Mouse (Mus musculus) neural tube, embryonic 12.5 days (tissue): Measurements from ENCODE around the gene Cd247. TPM values are rescaled to one million over a fixed set of nuclear protein-coding genes. Genes with fewer than 3 reads are reported as not detected.

Experiments used
- ATAC-seq: fragments of 200-750 bp; cut with Nextera tagmentation; 2 replicates; pipeline ENCODE4 v1.8.0; 2017; ENCODE audit warnings: low read depth, mild to moderate bottlenecking, moderate TSS enrichment, moderate library complexity; ENCODE audit not compliant: low FRiP score
- H3K27ac ChIP-seq: fragments of 300-500 bp; sonication (generic); 2 replicates; pipeline ENCODE4 v1.5.1; 2016
- H3K27me3 ChIP-seq: fragments of 300-500 bp; sonication (generic); replicated peaks from 2 replicates; pipeline ENCODE4 v1.6.1; 2016; ENCODE audit warnings: mild to moderate bottlenecking
- H3K36me3 ChIP-seq: fragments of 300-500 bp; sonication (generic); 2 replicates; pipeline ENCODE4 v1.6.1; 2016; ENCODE audit warnings: mild to moderate bottlenecking
- H3K4me1 ChIP-seq: fragments of 300-500 bp; sonication (generic); 2 replicates; pipeline ENCODE4 v1.6.1; 2016
- H3K4me2 ChIP-seq: fragments of 300-500 bp; sonication (generic); replicated peaks from 2 replicates; pipeline ENCODE4 v1.6.1; 2016; ENCODE audit warnings: mild to moderate bottlenecking
- H3K4me3 ChIP-seq: fragments of 300-500 bp; sonication (generic); 2 replicates; pipeline ENCODE4 v1.5.1; 2016
- H3K9ac ChIP-seq: fragments of 300-500 bp; sonication (generic); 2 replicates; pipeline ENCODE4 v1.6.1; 2016; ENCODE audit warnings: mild to moderate bottlenecking
- H3K9me3 ChIP-seq: fragments of 300-500 bp; sonication (generic); 2 replicates; pipeline ENCODE4 v1.6.1; 2016; ENCODE audit warnings: mild to moderate bottlenecking
- WGBS: fragments of 180-500 bp; shearing (Covaris S2); methylation state at CpG from one replicate; pipeline ENCODE4 v1.1.7; 2016; 5-methylcytosine and 5-hydroxymethylcytosine counted together
- polyA plus RNA-seq: library from polyadenylated mRNA; unstranded; fragments of >200 nt; fragmentation: Nextera tagmentation; extraction: Ambion mirVana; gene quantifications from 2 replicates; pipeline ENCODE4 v1.2.1, GENCODE M21; 2016

Cd247 gene
- polyA plus RNA-seq, 1 experiment from 2014 or later, result 1.2 TPM

DNA sequence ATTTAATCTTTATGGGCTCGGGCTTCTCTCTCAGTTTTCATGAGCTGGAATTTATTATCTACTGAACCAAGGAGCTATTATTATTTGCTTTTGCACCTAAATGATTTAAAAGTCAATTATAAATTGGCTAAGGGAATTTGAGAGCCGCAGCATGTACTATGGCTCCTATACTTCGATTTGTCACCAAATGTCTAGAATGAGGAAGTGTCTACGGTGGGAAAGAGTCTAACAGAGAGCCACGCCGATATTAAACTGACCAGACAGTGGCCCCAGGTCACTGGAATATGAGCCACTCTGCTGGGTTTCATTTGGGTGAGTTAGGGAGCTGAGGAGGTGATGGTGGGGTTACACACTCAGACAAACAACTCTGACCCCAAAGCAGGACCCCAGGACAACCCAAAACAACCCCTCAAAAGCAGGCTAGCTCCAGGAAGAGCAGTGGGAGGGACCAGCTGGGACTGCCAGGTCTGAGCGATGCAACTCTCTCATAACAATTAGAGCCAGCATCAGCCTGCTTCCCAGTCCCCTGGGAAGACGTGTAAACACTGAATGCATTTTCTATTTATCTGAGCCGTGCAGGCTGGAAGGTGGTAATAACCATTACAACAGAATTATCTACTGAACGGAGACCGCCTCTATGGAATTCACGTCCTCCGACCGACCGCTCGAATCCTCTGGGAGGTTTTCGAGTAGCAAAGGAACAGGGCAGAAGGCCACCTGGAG is 45.6 kb downstream of the Cd247 start:
- Histone ChIP-seq H3K4me2 (peak overlapping the region; percentile 46), H3K4me3 (no peak overlapping the region), H3K9me3 (no peaks in the 10 kb centered on the region), H3K27ac (peak overlapping the region; percentile 47; the same call in 1 of the 2 replicates), H3K36me3 (no peaks in the 10 kb centered on the region), H3K27me3 (peaks cover 2% of the 10 kb centered on the region; the same call in 1 of the 2 replicates), H3K4me1 (peaks cover 37% of the 10 kb centered on the region), H3K9ac (no peak overlapping the region)
- peak; percentile 85 for ATAC-seq
- 17% methylated on average over 17 of the region's 17 CpGs for WGBS

DNA sequence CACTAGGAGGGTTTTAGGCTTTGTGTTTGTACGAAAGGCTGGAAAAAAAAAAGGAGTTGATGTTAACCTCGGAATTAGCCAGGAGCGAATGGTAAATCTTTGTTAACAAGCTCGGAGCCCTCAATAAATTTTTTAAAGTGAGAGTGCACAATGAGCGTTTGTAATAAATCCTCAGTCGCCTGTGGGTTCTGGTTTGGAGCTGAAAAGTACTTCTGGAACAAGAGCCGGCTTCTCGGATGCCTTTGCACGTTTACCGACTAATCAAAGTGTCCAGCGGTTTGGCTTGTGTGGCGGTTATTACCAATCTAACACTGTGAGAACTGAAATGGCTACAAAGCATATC is 46.1 kb downstream of the Cd247 start:
- no peak overlapping the region for H3K9ac ChIP-seq
- H3K9me3 ChIP-seq, result no peaks in the 10 kb centered on the region
- H3K27ac ChIP-seq, result peak overlapping the region; percentile 47
- peaks cover 7% of the 10 kb centered on the region; the same call in 1 of the 2 replicates for H3K27me3 ChIP-seq
- H3K4me3 ChIP-seq, result no peak overlapping the region
- H3K4me2 ChIP-seq, result peak overlapping the region; percentile 46
- 12% methylated on average over 12 of the region's 12 CpGs for WGBS
- H3K36me3 ChIP-seq, result no peaks in the 10 kb centered on the region
- peaks cover 37% of the 10 kb centered on the region for H3K4me1 ChIP-seq
- ATAC-seq, result no peak

DNA sequence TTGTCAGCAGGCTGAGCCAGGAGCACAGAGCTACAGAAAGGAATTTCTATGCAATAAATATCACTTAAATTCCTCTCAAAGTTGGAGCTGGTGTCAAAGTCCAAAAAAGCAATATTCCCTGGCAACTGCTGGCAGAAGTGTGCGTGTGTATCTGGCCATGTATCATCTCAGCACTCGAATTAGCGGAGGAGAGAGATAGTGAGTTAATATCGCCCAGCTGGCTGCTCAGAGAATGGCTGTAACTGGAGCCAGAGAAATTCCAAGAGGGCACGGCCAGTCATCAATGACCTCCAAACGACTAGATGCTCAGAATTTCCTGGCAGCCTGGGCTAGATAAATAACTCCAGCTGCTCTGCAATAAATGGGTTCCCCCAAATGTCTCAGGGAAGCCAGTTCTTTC is 48.0 kb downstream of the Cd247 start:
- ATAC-seq, result no peak
- Histone ChIP-seq H3K36me3 (no peaks in the 10 kb centered on the region), H3K4me2 (no peak overlapping the region), H3K9me3 (no peaks in the 10 kb centered on the region), H3K4me3 (no peak overlapping the region), H3K9ac (no peak overlapping the region), H3K27me3 (peaks cover 24% of the 10 kb centered on the region), H3K4me1 (peaks cover 46% of the 10 kb centered on the region), H3K27ac (no peak overlapping the region)
- 16% methylated on average over 6 of the region's 6 CpGs for WGBS

DNA sequence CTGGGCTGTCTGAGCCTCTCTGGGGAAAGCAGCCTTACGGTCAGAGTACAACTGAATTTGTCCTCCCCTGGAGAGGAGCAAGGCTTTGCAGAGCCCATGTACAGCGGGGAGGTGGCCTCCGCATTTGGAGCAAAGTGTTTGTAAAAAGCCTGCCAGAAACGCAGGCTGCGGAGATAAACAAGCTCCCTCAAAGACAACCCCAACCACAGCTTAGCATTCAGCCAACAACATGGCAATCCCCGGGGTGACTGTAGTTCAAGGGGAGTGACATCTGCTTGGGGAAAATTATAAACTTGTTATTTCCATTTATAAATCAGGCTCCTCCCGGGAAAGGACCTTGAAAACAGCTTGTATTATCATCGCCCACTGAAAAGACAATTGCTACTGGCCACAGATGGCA is 49.1 kb downstream of the Cd247 start:
- Histone ChIP-seq H3K9me3 (no peaks in the 10 kb centered on the region), H3K27me3 (peaks cover 33% of the 10 kb centered on the region), H3K27ac (peak overlapping the region; percentile 38), H3K4me3 (no peak overlapping the region), H3K9ac (no peak overlapping the region), H3K4me1 (peaks cover 49% of the 10 kb centered on the region), H3K36me3 (no peaks in the 10 kb centered on the region), H3K4me2 (no peak overlapping the region)
- WGBS, result 30% methylated on average over 8 of the region's 8 CpGs
- ATAC-seq, result no peak

DNA sequence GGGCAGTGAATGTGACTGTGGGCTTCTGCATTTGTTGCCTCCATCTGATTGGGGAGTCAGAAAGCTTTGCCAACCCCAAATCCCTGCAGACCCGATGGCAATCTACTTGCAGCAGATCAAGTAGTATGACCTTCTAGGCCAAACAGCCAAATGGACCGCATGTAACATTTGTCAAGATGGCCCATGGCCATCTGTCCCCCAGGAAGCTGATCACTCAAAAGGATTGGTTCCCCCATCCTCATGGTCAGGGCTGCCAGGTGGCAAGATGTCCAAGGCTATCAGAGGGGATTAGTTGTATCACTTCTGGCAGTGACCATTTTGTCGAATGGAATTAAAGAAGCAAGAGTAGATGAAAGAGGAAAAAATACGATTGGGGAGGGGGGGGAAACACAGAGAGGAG is 50.7 kb downstream of the Cd247 start:
- H3K4me1 ChIP-seq, result peaks cover 40% of the 10 kb centered on the region
- no peak overlapping the region for H3K4me2 ChIP-seq
- 84% methylated on average over 4 of the region's 4 CpGs for WGBS
- H3K4me3 ChIP-seq, result no peak overlapping the region
- no peaks in the 10 kb centered on the region for H3K36me3 ChIP-seq
- H3K27me3 ChIP-seq, result peaks cover 48% of the 10 kb centered on the region
- ATAC-seq, result no peak
- no peak overlapping the region for H3K27ac ChIP-seq
- no peaks in the 10 kb centered on the region for H3K9me3 ChIP-seq
- H3K9ac ChIP-seq, result no peak overlapping the region

DNA sequence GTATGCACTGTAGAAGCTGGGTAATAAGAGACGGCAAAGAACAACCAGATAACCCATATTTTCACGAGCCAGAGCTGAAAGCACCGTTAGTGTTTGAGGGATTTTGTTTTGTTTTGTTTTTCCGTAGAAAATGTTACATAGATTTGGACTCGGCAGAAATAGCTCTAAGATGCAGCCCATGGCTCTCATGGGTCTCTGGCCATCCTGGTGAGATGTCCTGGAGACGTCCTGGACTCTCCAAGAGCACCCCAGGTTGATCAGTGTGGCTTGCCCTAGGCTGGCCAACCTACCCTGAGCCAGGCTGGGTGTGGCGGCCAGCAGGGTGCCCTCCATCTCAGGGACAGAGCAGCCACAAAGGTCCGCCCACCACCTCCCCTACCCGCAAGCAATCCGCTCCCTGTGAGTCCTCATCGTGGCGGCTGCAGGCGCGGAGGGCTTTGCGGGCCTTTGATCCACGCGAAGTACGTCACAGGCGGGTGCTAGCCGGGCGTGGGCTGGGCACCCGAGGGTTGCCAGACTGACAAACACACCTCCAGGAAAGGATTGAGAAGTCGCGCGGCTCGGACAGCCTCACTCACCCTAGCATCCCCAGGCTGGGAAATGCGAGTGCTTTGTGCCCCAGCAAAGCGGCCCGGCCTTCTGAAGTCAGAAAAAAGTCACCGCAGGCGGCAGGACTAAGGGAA is 52.2 kb downstream of the Cd247 start:
- ATAC-seq, result no peak
- H3K4me1 ChIP-seq, result peaks cover 48% of the 10 kb centered on the region
- 11% methylated on average over 31 of the region's 31 CpGs for WGBS

DNA sequence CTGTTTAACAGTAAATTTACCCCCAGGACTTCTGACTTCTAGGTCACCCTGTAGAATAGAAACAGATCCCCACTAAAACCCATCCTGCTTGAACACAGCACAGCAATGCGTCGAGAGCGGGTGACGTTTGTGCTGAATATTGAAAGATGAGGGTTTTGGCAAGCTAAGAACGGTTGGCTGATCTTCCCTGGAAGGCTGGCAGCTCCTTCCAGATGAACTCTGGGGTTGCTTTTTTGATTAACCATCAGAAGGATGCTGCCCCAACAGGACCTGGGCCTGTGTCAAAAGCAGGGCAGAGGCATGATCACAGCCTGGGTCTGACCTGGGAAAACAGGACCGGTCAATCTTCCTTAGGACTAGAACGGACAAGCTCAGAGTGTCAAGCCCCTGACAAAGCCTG is 53.7 kb downstream of the Cd247 start:
- Histone ChIP-seq H3K27ac (no peak overlapping the region), H3K27me3 (peaks cover 65% of the 10 kb centered on the region), H3K9ac (no peak overlapping the region), H3K36me3 (no peaks in the 10 kb centered on the region), H3K4me1 (peaks cover 38% of the 10 kb centered on the region), H3K9me3 (no peaks in the 10 kb centered on the region), H3K4me3 (no peak overlapping the region), H3K4me2 (no peak overlapping the region)
- no peak for ATAC-seq
- WGBS, result 56% methylated on average over 7 of the region's 7 CpGs

More for the DNA sequence above, 52.2 kb downstream of the Cd247 start:
- Histone ChIP-seq H3K36me3 (no peaks in the 10 kb centered on the region), H3K27ac (no peak overlapping the region), H3K9me3 (no peaks in the 10 kb centered on the region), H3K4me3 (peak overlapping the region; percentile 31), H3K4me2 (peak overlapping the region; percentile 67), H3K9ac (peak overlapping the region; percentile 56), H3K27me3 (peaks cover 55% of the 10 kb centered on the region)

DNA sequence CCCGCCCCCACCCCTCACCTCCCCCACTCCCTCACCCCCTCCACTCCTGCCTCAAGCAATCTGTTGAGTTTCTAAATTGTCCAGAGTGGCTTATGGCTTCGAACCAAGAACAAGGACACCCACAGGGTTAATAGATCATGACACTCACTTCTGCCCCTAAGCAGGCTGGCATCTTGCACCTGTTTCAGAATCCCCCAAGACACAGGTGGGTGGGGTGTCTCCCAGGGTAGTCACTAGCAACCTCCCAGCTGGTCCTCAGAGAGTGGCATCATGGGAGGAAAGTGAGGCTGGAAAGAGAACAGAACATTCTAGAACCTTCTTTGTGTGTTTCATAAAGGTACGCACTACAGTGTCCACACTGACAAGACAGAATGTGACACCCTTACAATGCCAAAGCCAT is 55.1 kb downstream of the Cd247 start:
- peaks cover 30% of the 10 kb centered on the region for H3K4me1 ChIP-seq
- no peaks in the 10 kb centered on the region for H3K36me3 ChIP-seq
- H3K9me3 ChIP-seq, result no peaks in the 10 kb centered on the region
- WGBS, result 49% methylated on average over 3 of the region's 3 CpGs
- no peak for ATAC-seq
- no peak overlapping the region for H3K9ac ChIP-seq
- H3K4me2 ChIP-seq, result no peak overlapping the region
- H3K27ac ChIP-seq, result no peak overlapping the region
- H3K4me3 ChIP-seq, result no peak overlapping the region
- peaks cover 65% of the 10 kb centered on the region for H3K27me3 ChIP-seq

DNA sequence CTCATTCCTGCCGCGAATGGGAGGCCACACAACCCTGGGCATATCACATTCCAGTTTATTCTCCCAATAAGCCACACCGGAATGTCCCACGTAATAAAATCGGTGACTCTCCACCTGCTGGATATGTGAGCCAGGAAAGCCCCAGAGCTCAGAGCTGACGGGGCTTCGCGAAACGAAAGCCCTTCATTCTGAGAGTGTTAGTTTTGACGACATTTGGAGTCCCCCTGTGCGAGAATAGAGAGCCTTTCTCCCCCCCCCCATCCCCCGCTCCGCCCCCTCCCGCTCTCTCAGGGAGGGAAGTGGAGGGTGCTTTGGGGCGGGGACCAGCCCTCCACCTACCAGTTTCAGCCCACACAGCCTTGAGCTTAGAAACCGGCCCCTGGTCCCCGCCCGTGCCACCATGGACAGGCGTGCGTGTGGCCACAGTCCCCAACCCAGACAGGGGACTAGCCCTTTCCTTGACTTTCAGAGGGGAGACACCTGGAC is 56.0 kb downstream of the Cd247 start:
- H3K4me3 ChIP-seq, result peak overlapping the region; percentile 45
- no peaks in the 10 kb centered on the region for H3K36me3 ChIP-seq
- no peak overlapping the region for H3K27ac ChIP-seq
- WGBS, result 2% methylated on average over 20 of the region's 20 CpGs
- peak; percentile 62 for ATAC-seq
- peaks cover 30% of the 10 kb centered on the region for H3K4me1 ChIP-seq
- H3K9ac ChIP-seq, result peak overlapping the region; percentile 56
- H3K9me3 ChIP-seq, result no peaks in the 10 kb centered on the region
- H3K27me3 ChIP-seq, result peaks cover 59% of the 10 kb centered on the region
- H3K4me2 ChIP-seq, result peak overlapping the region; percentile 97

DNA sequence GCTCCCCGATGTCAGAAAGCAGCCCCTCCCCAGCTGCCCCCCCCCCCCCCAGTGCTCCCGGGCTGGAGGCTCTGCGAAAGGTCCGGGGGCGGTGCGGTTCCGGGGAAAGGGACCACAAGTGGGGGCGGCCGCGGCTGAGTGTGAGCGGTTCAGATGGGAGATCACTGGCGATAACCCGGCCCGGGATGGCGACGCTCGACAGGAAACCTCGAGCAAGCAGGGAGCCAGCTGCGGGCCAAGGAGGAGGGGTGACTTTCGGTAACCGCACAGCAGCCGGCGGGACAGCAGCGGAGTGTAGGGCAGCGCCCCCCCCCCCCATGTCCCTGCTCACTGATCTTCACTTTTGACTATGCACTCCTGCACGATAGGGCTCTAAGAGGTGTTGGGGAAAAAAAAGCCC is 56.5 kb downstream of the Cd247 start:
- Histone ChIP-seq H3K4me1 (peaks cover 30% of the 10 kb centered on the region), H3K27me3 (peaks cover 58% of the 10 kb centered on the region), H3K9ac (peak overlapping the region; percentile 56), H3K27ac (no peak overlapping the region), H3K4me3 (peak overlapping the region; percentile 45), H3K9me3 (no peaks in the 10 kb centered on the region), H3K4me2 (peak overlapping the region; percentile 97), H3K36me3 (no peaks in the 10 kb centered on the region)
- peak; percentile 49 for ATAC-seq
- WGBS, result under 1% methylated on average over 26 of the region's 26 CpGs

DNA sequence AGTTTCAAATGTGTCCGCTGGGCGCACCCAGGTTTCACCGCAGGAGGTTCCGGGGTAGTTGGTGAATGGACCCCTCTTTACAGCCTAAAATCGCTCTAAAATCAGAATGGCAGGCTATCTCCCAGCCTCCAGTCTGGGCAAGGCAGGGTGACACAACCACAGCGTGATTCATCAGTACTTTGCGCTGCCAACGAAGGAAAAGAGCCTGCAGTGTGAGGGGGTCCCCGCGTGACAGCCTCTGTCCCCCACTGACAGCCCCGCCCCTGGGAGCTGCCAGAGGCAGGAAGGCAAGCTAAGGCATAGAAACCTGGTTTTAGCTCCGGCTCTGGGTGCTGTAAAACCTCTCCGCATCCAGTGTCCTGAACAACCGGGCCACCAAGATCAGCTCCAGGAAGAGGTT is 56.9 kb downstream of the Cd247 start:
- peak overlapping the region; percentile 45 for H3K4me3 ChIP-seq
- H3K4me2 ChIP-seq, result peak overlapping the region; percentile 97
- no peak overlapping the region for H3K27ac ChIP-seq
- H3K36me3 ChIP-seq, result no peaks in the 10 kb centered on the region
- H3K9ac ChIP-seq, result no peak overlapping the region
- no peaks in the 10 kb centered on the region for H3K9me3 ChIP-seq
- 6% methylated on average over 14 of the region's 14 CpGs for WGBS
- ATAC-seq, result no peak; the same call in 1 of the 2 replicates
- peaks cover 30% of the 10 kb centered on the region for H3K4me1 ChIP-seq
- H3K27me3 ChIP-seq, result peaks cover 58% of the 10 kb centered on the region

DNA sequence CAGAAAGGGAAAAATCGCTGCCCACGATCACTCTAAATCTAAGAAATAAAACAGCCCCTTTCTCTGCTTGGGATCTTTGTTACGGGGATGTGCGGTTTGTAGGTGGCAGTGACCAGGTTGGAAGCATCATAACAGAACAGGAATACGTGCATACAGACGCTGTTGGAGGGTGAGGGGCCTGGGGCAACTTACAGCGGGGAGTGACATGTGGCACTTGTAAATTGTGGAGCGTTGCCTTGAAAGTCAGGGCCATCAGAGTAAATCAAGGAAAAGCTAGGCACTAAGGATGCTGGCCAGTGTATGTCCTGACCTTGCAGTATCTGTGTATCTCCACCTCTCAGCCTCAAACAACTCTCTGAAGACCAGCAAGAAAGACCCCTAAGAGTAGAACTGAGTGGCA is 59.9 kb downstream of the Cd247 start:
- peaks cover 30% of the 10 kb centered on the region for H3K4me1 ChIP-seq
- no peak for ATAC-seq
- H3K9ac ChIP-seq, result no peak overlapping the region
- 79% methylated on average over 8 of the region's 8 CpGs for WGBS
- no peaks in the 10 kb centered on the region for H3K36me3 ChIP-seq
- H3K4me3 ChIP-seq, result no peak overlapping the region
- H3K27ac ChIP-seq, result no peak overlapping the region
- no peak overlapping the region for H3K4me2 ChIP-seq
- no peaks in the 10 kb centered on the region for H3K9me3 ChIP-seq
- H3K27me3 ChIP-seq, result peaks cover 50% of the 10 kb centered on the region
